8 mouse cellular contexts compared by ENCODE assay signal in genomic region chr19:46969286-46969985, GRCm38 (mm10). TPM values are rescaled to one million over a fixed set of nuclear protein-coding genes. Genes with fewer than 3 reads are reported as not detected.
DNase-seq lines count a peak whose midpoint lies in the region; ATAC-seq and TF ChIP-seq lines count a peak whose summit lies in the region.

No protein-coding gene starts in this region.

- H3K4me1 ChIP-seq in forebrain, embryonic 15.5 days, result peaks cover 20% of the 10 kb centered on the region
- peaks cover 15% of the 10 kb centered on the region for H3K4me1 ChIP-seq in forebrain, embryonic 14.5 days (ENCODE audit: control insufficient read depth, insufficient read depth, low read length)
- H3K4me1 ChIP-seq in thymus, adult 2 months (replicated peaks; ENCODE audit: control insufficient read depth, insufficient read depth, low read length), result peaks cover 35% of the 10 kb centered on the region

- 61% methylated on average over 22 of the region's 22 CpGs for WGBS in forebrain, embryonic 15.5 days
- 63% methylated on average over 22 of the region's 22 CpGs for WGBS in forebrain, embryonic 14.5 days
- WGBS in thymus, adult 2 months, result 84% methylated on average over 22 of the region's 22 CpGs

- no peak for DNase-seq in forebrain, embryonic 14.5 days (ENCODE audit: low spot score)
- DNase-seq in thymus, adult 2 months, result no peak
- no peak for DNase-seq in thymus, adult 18-20 months
- DNase-seq in kidney, postnatal 25 days, result peak; percentile 76 to 92
- DNase-seq in urinary bladder, postnatal 14 days (ENCODE audit: low spot score), result no peak
- no peak for DNase-seq in T-cell, adult 2 months (ENCODE audit: low spot score)
- DNase-seq in right cerebral cortex, postnatal 10 days (ENCODE audit: low spot score in 2 of 2), result no peak

- H3K27ac ChIP-seq in forebrain, embryonic 15.5 days (replicated peaks), result no peak overlapping the region
- H3K27ac ChIP-seq in forebrain, embryonic 14.5 days (ENCODE audit: low read depth, low read length), result no peak overlapping the region
- H3K27ac ChIP-seq in thymus, adult 2 months (ENCODE audit: control insufficient read depth, insufficient read depth, low read length), result peak overlapping the region; percentile 80; the same call in 1 of the 2 replicates

- no peak for TF ChIP-seq CTCF in thymus, adult 2 months (IDR thresholded peaks at IDR 0.05; ENCODE audit: borderline replicate concordance, control insufficient read depth, extremely low read depth, insufficient read depth, low read length, poor library complexity)

- H3K9ac ChIP-seq in forebrain, embryonic 15.5 days (replicated peaks), result 0 out of 2 replicates have a peak overlapping the region, but pooled peaks have one; percentile 15
- no peak overlapping the region for H3K9ac ChIP-seq in forebrain, embryonic 14.5 days (ENCODE audit: low read length)

- no peak overlapping the region for H3K4me2 ChIP-seq in forebrain, embryonic 15.5 days (replicated peaks)
- no peak overlapping the region for H3K4me2 ChIP-seq in forebrain, embryonic 14.5 days (ENCODE audit: low read length)

- H3K4me3 ChIP-seq in forebrain, embryonic 15.5 days, result no peak overlapping the region
- no peak overlapping the region for H3K4me3 ChIP-seq in forebrain, embryonic 14.5 days (ENCODE audit: low read depth, low read length)
- no peak overlapping the region for H3K4me3 ChIP-seq in thymus, adult 2 months (ENCODE audit: control insufficient read depth, insufficient read depth, low read length)

- TF ChIP-seq POLR2A in thymus, adult 2 months (IDR thresholded peaks at IDR 0.05; ENCODE audit: control insufficient read depth, extremely low read depth, insufficient read depth, low read length, poor library complexity), result no peak

- no peaks in the 10 kb centered on the region for H3K27me3 ChIP-seq in forebrain, embryonic 15.5 days
- no peaks in the 10 kb centered on the region for H3K27me3 ChIP-seq in forebrain, embryonic 14.5 days (replicated peaks; ENCODE audit: control insufficient read depth, insufficient read depth, low read length)
- H3K27me3 ChIP-seq in thymus, adult 2 months (ENCODE audit: control insufficient read depth, insufficient read depth, low read length), result no peaks in the 10 kb centered on the region

- no peaks in the 10 kb centered on the region for H3K9me3 ChIP-seq in forebrain, embryonic 15.5 days
- H3K9me3 ChIP-seq in forebrain, embryonic 14.5 days (replicated peaks; ENCODE audit: control insufficient read depth, low read length), result no peaks in the 10 kb centered on the region

- no peak for ATAC-seq in forebrain, embryonic 15.5 days (replicated peaks)
- no peak for ATAC-seq in forebrain, embryonic 14.5 days

- no peaks in the 10 kb centered on the region for H3K36me3 ChIP-seq in forebrain, embryonic 15.5 days
- H3K36me3 ChIP-seq in forebrain, embryonic 14.5 days (ENCODE audit: control insufficient read depth, insufficient read depth, low read length), result no peaks in the 10 kb centered on the region
- no peaks in the 10 kb centered on the region for H3K36me3 ChIP-seq in thymus, adult 2 months (ENCODE audit: control insufficient read depth, insufficient read depth, low read length)

RNA-seq across cellular contexts. Expression of gene Ina, which starts 45.1 kb away (rescaled TPM):
- 333 TPM in 2 replicates for polyA plus RNA-seq in forebrain, embryonic 15.5 days (2015; fragmentation: Nextera tagmentation; extraction: Ambion mirVana)
- 253 and 297 TPM in 2 replicates for polyA plus RNA-seq in forebrain, embryonic 14.5 days (2014; fragmentation: Nextera tagmentation; extraction: Ambion mirVana)
- 0.24 and 0.30 TPM in 2 replicates for polyA plus RNA-seq in thymus, adult 2 months (2012; rRNA removed)

RNA-seq across cellular contexts. Expression of gene Nt5c2, which starts 45.5 kb away (rescaled TPM):
- polyA plus RNA-seq in forebrain, embryonic 15.5 days (2015; fragmentation: Nextera tagmentation; extraction: Ambion mirVana), result 73.2 and 78.2 TPM in 2 replicates
- polyA plus RNA-seq in forebrain, embryonic 14.5 days (2014; fragmentation: Nextera tagmentation; extraction: Ambion mirVana), result 84.2 and 86.2 TPM in 2 replicates
- polyA plus RNA-seq in thymus, adult 2 months (2012; rRNA removed), result 32.8 and 32.9 TPM in 2 replicates

Comparison
In these comparisons a context has a peak if more than half of its experiments do, and no peak if none do; other contexts are left out.
1. DNase-seq: peak in kidney, postnatal 25 days (2 of 2); none in forebrain, embryonic 14.5 days (single experiment), thymus, adult 2 months (single experiment), thymus, adult 18-20 months (0 of 2), urinary bladder, postnatal 14 days (single experiment), T-cell, adult 2 months (single experiment) and right cerebral cortex, postnatal 10 days (0 of 2).
2. RNA of gene Ina, which starts 45.1 kb away (polyA plus RNA-seq): 333 TPM in forebrain, embryonic 15.5 days and 253 to 297 TPM in forebrain, embryonic 14.5 days; 0.24 to 0.30 TPM in thymus, adult 2 months; every median in the first group is over 100 times any median in the second.